Mouse (Mus musculus) forebrain, embryonic 10.5 days (tissue): ENCODE results near the gene Zfp335. TPM values are rescaled to one million over a fixed set of nuclear protein-coding genes. Genes with fewer than 3 reads are reported as not detected.

Experiments
- DNase-seq: peaks from one replicate; pipeline ENCODE4 v3.0.0-alpha.2; 2017; ENCODE audit warnings: low spot score; ENCODE audit errors: extremely low spot score
- H3K27ac ChIP-seq: fragments of 300-500 bp; sonication (generic); 2 replicates; pipeline ENCODE4 v1.5.1; 2016; ENCODE audit warnings: mild to moderate bottlenecking
- H3K27me3 ChIP-seq: fragments of 300-500 bp; sonication (generic); 2 replicates; pipeline ENCODE4 v1.6.1; 2016; ENCODE audit warnings: mild to moderate bottlenecking; ENCODE audit not compliant: poor library complexity, severe bottlenecking
- H3K36me3 ChIP-seq: fragments of 300-500 bp; sonication (generic); replicated peaks from 2 replicates; pipeline ENCODE4 v1.6.1; 2016; ENCODE audit warnings: mild to moderate bottlenecking, moderate library complexity
- H3K4me1 ChIP-seq: fragments of 300-500 bp; sonication (generic); 2 replicates; pipeline ENCODE4 v1.6.1; 2016
- H3K4me3 ChIP-seq: fragments of 300-500 bp; sonication (generic); 2 replicates; pipeline ENCODE4 v1.5.1; 2016; ENCODE audit warnings: mild to moderate bottlenecking, moderate library complexity
- H3K9me3 ChIP-seq: fragments of 300-500 bp; sonication (generic); 2 replicates; pipeline ENCODE4 v1.6.1; 2016; ENCODE audit warnings: mild to moderate bottlenecking, moderate library complexity
- WGBS: fragments of 180-500 bp; shearing (Covaris S2); methylation state at CpG from one replicate; pipeline ENCODE4 v1.1.7; 2016; 5-methylcytosine and 5-hydroxymethylcytosine counted together
- polyA plus RNA-seq: library from polyadenylated mRNA; unstranded; fragments of >200 nt; fragmentation: Nextera tagmentation; extraction: Ambion mirVana; gene quantifications from 2 replicates; pipeline ENCODE4 v1.2.1, GENCODE M21; 2016

The Zfp335 gene
- polyA plus RNA-seq, 1 experiment from 2014 or later = 16.0 TPM

DNA sequence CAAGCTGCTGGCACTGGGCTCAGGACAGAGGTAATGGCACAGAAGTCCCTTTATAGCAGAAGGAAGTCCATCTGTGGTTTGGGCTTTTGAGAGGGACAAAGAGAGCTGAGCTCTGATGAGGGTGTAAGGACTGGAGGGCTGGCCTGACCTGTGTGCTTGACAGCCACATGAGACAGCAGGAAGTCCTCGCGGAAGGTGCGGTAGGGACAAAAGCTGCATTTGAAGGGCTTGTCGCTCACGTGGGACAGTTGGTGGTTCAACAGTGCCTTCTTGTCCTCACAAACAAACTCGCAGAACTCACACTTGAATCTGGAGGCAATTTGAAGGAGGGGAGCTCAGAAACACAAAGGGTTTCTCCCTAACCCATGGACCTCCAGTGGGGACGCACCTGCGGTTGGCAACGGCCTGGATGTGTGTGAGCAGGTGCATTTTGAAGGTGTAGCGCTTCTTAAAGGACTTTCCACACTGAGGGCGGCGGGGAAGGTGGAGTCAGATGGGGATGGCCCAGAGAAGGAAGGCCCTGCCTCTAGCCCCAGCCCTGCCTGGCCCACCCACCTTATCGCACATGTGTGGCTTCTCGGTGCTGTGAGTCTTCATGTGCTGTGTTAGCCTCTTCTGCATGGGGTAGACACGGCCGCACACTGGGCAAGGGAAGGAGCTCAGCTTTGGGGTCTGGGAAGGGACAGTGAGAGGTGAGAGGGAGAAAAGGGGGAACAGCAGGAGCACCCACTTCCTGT lies 11.7 kb downstream of the Zfp335 start:
- no peaks in the 10 kb centered on the region for H3K9me3 ChIP-seq
- peaks cover 100% of the 10 kb centered on the region for H3K36me3 ChIP-seq
- no peak for DNase-seq
- H3K4me1 ChIP-seq = no peaks in the 10 kb centered on the region
- WGBS = 93% methylated on average over 16 of the region's 16 CpGs
- H3K4me3 ChIP-seq = no peak overlapping the region
- H3K27ac ChIP-seq = no peak overlapping the region
- no peaks in the 10 kb centered on the region for H3K27me3 ChIP-seq

DNA sequence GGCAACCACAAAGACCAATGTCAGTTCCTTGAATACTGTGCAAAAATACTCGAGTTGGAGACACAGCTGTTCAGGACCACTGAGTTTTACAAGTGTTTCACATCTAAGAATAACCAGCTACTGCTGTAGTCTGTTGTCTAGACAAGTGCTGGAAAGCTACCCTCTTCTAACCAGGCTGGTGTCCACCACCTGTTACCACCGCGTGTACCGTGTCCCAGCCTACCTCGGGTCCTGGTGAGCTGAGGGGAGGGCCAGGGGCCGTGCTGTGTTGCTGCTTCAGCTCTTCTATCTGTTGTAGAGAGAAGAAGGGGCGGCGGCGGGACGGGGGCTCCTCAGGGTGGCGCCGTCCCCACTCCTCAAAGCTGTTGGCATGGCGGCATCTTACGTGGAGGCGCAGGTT lies 12.5 kb downstream of the Zfp335 start:
- DNase-seq = no peak
- 93% methylated on average over 15 of the region's 15 CpGs for WGBS
- H3K36me3 ChIP-seq = peaks cover 100% of the 10 kb centered on the region

DNA sequence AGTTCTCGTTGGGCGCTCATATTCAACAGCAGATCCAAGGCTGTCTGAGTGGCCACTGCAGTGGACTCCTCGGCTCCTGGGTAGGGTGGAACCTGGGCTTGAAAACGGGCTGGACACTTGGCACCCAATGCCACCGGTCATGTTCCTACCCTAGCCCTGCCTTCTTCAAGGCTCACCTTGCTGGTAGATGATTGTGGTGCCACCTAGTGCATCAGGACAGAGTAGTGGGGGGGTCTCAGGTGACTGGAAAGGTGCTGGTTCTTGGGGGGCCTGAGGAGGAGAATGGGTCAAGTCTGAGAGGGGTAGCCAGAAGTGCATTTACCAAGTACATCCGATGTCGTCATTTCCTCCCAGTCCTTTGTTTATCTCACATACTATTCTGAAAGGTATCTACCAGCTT lies 13.5 kb downstream of the Zfp335 start:
- 95% methylated on average over 7 of the region's 7 CpGs for WGBS
- DNase-seq = no peak
- Histone ChIP-seq H3K27ac (no peak overlapping the region), H3K4me1 (no peaks in the 10 kb centered on the region), H3K4me3 (no peak overlapping the region), H3K27me3 (no peaks in the 10 kb centered on the region), H3K9me3 (no peaks in the 10 kb centered on the region), H3K36me3 (peaks cover 100% of the 10 kb centered on the region)

More for the DNA sequence above, 12.5 kb downstream of the Zfp335 start:
- no peaks in the 10 kb centered on the region for H3K27me3 ChIP-seq
- no peak overlapping the region for H3K27ac ChIP-seq
- H3K4me1 ChIP-seq = no peaks in the 10 kb centered on the region
- H3K9me3 ChIP-seq = no peaks in the 10 kb centered on the region
- H3K4me3 ChIP-seq = no peak overlapping the region

DNA sequence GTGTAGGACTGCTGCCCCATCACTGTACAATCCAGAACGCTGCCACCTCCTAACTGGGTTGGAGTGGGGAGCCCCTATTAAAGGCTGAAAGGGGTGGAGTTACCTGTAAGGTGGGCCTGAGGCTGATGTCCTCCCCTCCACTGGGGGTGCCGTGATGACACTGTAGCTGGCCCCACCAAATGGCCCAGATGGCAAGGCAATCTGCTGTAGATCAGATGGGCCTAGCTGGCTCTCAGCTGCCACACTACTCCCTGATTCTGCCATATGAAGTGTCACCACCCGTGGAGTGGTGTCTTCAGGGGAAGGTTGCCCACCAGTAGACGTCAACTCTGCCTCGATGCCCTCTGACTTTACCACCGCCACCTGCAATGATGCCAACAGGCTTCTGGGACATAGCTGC lies 15.7 kb downstream of the Zfp335 start:
- H3K9me3 ChIP-seq = no peaks in the 10 kb centered on the region
- H3K27me3 ChIP-seq = no peaks in the 10 kb centered on the region
- H3K36me3 ChIP-seq = peaks cover 100% of the 10 kb centered on the region
- H3K4me1 ChIP-seq = no peaks in the 10 kb centered on the region
- DNase-seq = no peak
- H3K4me3 ChIP-seq = no peak overlapping the region
- WGBS = 92% methylated on average over 6 of the region's 6 CpGs
- H3K27ac ChIP-seq = no peak overlapping the region

DNA sequence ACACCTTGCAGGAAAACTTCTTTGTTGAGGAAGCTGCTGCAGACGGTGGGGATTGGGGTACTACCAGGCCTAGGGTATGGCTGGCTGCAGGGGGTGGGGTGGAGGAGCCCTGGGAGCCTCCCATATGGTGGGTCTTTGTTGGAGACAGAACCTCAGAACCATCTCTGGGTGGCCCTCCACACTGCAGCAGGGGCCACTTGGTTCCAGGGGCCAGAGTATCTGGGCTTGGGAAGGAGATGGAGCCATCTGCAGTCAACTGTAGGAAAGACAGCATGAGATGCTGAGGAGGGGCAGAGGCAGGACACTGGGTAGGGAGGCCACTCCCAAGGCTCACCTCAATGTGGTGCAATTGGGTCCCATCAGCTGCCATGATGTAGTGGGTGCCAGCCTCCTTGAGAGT lies 16.9 kb downstream of the Zfp335 start:
- Histone ChIP-seq H3K9me3 (no peaks in the 10 kb centered on the region), H3K4me1 (no peaks in the 10 kb centered on the region), H3K27me3 (no peaks in the 10 kb centered on the region), H3K36me3 (peaks cover 100% of the 10 kb centered on the region), H3K27ac (no peak overlapping the region), H3K4me3 (no peak overlapping the region)
- no peak for DNase-seq
- WGBS = 76% methylated on average over 1 of the region's 1 CpGs

DNA sequence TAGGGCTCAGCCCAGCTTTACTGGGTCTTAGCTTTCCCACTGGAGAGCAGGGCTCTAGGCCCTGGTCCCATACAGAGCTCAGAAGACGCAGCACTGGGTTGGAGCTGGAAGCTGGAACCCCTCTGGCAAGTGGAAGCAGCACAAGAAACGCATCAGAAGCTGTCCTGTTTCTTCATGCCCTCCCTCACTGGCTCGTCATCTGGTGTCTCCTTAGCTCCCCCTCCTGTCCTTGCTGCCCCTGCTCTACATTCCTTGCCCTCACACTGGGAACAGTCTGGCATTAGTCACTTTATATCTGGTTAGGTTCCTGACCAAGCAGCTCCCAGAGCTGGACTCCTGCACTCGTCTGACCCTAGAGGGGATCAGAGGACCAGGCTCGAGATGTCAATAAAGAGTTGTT lies 17.5 kb downstream of the Zfp335 start:
- H3K27ac ChIP-seq = no peak overlapping the region
- no peaks in the 10 kb centered on the region for H3K27me3 ChIP-seq
- no peaks in the 10 kb centered on the region for H3K9me3 ChIP-seq
- H3K4me1 ChIP-seq = no peaks in the 10 kb centered on the region
- H3K36me3 ChIP-seq = peaks cover 100% of the 10 kb centered on the region
- 77% methylated on average over 5 of the region's 5 CpGs for WGBS
- H3K4me3 ChIP-seq = no peak overlapping the region
- no peak for DNase-seq

DNA sequence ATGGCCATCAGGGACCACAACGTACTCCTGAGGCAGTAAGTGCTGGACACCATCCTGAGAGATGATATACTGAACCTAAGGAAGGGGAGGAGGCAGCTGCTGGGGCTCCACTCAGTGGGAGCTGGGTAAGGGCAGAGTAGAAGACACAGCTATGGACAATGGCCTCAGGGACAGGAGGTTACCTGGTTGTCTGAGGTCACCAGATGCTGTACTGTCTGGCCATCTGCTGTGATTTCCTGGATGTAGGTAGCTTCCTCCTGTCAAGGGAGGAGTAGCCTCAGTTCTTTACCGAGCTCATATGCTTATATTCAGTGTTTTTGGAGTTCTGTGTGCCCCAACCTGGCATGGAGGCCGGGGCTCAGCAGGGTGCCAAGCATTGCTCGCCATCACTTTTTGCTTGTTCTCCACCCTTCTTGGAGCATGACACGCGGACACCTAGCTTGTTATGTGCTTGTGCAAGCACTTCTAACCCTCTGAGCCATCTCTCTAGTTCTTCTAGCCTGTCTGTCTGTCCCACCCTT lies 18.8 kb downstream of the Zfp335 start:
- peaks cover 100% of the 10 kb centered on the region for H3K36me3 ChIP-seq
- H3K27ac ChIP-seq = no peak overlapping the region
- H3K9me3 ChIP-seq = no peaks in the 10 kb centered on the region
- DNase-seq = no peak
- no peaks in the 10 kb centered on the region for H3K4me1 ChIP-seq
- no peaks in the 10 kb centered on the region for H3K27me3 ChIP-seq
- WGBS = 95% methylated on average over 6 of the region's 6 CpGs
- H3K4me3 ChIP-seq = no peak overlapping the region

DNA sequence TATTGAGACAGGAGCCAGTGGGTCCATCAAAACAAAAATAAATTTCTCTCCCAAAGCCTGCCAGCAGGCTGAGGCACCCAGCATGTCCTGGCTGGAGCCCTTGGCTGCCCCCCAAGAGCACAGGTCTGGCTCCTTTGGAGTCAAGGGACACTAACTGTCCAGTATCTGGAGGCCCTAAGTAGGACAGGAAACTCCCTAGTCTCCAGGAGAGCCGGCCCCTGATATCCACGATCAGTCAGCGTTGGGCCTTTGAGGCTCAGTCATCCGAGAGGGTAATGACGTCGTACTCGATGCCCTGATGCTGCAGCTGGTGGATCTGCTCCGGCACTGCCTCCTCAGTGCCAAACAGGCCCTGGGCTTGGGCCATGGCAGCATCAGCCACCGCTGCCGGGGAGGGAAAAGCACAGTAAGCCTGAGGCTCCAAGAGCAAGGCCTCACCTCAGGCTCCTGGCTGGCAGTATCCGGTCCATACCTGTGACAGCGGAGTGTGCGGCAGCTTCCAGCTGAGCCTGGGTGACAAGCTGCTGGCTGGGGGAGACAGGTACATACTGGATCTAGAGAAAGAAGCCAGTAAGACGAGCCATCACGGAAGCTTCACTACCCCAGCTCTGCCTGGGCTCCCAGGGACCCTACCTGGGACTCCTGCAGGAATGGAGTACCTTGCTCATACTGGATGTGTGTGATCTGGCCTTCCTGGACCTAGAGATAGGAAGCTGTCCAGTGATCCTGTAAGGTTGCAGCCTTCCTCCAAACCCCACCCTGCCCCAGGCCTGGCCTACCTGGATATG lies 19.5 kb downstream of the Zfp335 start:
- WGBS = 88% methylated on average over 15 of the region's 15 CpGs
- no peaks in the 10 kb centered on the region for H3K27me3 ChIP-seq
- no peaks in the 10 kb centered on the region for H3K9me3 ChIP-seq
- H3K4me1 ChIP-seq = no peaks in the 10 kb centered on the region
- peaks cover 100% of the 10 kb centered on the region for H3K36me3 ChIP-seq
- DNase-seq = no peak
- H3K27ac ChIP-seq = no peak overlapping the region
- no peak overlapping the region for H3K4me3 ChIP-seq

DNA sequence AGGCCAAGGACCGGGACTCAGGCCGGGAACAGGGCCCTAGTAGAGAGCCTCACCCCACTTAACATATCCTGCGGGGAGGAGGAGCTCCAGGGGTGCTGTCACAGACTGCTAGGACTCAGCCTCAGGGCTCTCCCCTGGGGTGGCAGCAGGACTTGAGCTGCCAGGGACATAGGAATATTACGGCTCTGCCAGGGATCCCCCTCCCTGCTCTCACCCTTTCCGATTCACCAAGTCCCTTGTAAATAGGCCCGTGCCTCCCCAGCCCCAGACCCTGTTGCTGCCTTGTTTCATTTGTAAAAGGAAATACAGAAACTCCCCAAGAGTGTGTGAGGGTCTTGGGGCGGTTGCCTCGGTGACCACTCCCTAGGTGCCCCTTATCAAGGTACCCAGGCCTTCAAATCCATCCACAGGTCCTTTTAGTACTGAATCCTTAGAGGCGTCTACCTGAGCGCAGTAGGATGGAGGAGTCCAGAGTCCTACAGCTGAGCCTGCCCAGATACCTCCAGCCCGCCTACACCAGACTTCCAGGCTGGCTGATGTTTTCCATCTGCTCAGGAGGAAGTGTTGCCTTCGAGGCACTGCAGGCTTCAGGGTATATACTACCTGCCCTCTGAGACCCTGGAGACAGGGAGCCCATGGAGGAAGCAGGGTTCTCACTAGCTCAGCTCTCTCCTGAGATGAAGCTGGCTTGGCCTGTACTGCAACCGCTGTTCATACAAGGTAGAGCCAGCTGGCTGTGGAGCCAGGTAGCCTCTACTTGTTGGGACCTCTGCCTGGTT lies 20.3 kb downstream of the Zfp335 start:
- Histone ChIP-seq H3K27me3 (no peaks in the 10 kb centered on the region), H3K4me1 (no peaks in the 10 kb centered on the region), H3K27ac (no peak overlapping the region), H3K9me3 (no peaks in the 10 kb centered on the region), H3K4me3 (no peak overlapping the region), H3K36me3 (peaks cover 100% of the 10 kb centered on the region)
- DNase-seq = no peak
- WGBS = 93% methylated on average over 13 of the region's 13 CpGs

DNA sequence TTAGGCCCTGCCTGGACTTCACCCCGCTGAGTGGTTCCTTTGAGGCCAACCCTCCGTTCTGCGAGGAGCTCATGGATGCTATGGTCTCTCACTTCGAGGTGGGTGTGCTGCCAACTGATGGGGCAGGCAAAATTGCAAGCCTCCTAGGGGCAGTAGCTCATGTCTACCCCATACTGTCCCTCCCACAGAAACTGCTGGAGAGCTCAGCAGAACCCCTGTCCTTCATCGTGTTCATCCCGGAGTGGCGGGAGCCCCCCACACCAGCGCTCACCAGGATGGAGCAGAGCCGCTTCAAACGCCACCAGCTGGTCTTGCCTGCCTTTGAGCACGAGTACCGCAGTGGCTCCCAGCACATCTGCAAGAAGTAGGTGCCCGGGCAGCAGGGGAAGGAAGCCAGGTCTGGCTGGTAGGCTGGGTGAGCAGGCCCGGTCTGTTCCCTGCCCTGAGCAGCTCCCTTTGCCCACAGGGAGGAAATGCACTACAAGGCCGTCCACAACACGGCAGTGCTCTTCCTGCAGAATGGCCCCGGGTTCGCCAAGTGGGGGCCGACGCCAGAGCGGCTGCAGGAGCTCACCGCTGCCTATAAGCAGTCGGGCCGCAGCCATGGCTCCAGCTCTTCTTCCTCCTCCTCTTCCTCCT lies 21.0 kb downstream of the Zfp335 start:
- no peaks in the 10 kb centered on the region for H3K4me1 ChIP-seq
- H3K4me3 ChIP-seq = no peak overlapping the region
- DNase-seq = no peak
- peaks cover 100% of the 10 kb centered on the region for H3K36me3 ChIP-seq
- no peaks in the 10 kb centered on the region for H3K9me3 ChIP-seq
- 93% methylated on average over 24 of the region's 24 CpGs for WGBS
- H3K27ac ChIP-seq = no peak overlapping the region
- no peaks in the 10 kb centered on the region for H3K27me3 ChIP-seq

DNA sequence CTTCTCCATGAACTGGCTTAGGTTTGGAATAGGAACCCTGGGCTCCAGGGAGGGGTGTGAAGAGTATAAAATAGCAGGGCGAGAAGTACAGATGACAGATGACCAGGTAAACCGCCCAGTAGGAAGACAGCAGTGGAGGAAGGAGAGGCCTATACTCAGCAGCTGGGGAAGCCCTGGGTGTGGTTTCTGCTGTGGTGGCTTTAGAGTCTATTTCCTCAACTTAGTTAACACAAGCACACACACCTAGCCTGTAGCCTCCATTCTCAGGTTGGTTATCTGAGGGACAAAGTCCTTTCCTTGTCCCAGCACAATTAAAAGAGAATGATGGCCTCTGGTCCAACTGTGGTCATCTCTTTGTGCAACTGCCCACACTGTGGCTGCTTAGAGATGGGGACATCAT lies 21.6 kb downstream of the Zfp335 start:
- Histone ChIP-seq H3K27me3 (no peaks in the 10 kb centered on the region), H3K36me3 (peaks cover 100% of the 10 kb centered on the region), H3K4me1 (no peaks in the 10 kb centered on the region), H3K27ac (no peak overlapping the region), H3K4me3 (no peak overlapping the region), H3K9me3 (no peaks in the 10 kb centered on the region)
- DNase-seq = no peak
- WGBS = 84% methylated on average over 2 of the region's 2 CpGs

DNA sequence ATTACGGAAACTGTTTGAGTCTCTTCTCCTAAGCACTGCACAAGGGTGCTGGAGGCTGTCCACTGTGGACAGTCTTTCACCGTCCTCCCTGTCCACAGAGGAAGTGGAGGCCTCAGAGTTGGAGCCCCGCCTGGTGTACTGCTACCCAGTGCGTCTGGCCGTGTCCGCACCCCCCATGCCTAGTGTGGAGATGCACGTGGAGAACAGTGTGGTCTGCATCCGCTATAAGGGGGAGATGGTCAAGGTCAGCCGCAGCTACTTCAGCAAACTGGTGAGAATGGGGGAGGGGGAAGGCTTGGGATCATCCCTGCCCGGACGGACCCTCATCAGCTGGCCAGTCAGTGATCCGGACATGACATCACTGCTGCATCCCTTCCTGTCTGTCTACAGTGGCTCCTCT lies 22.6 kb downstream of the Zfp335 start:
- Histone ChIP-seq H3K4me3 (no peak overlapping the region), H3K9me3 (no peaks in the 10 kb centered on the region), H3K27ac (no peak overlapping the region), H3K36me3 (peaks cover 100% of the 10 kb centered on the region), H3K27me3 (no peaks in the 10 kb centered on the region), H3K4me1 (no peaks in the 10 kb centered on the region)
- DNase-seq = no peak
- WGBS = 92% methylated on average over 12 of the region's 12 CpGs
